Mouse (Mus musculus) liver, adult (tissue): ENCODE results near the gene Gm2174.
A peak's percentile ranks its signal among the peaks of the same experiment; 100 is the strongest.

Source experiments
- GATA4 ChIP-seq: IDR thresholded peaks from 2 replicates; pipeline ENCODE4 v1.6.1; 2014; ENCODE audit warnings: mild to moderate bottlenecking, low read length; ENCODE audit not compliant: insufficient replicate concordance

The Gm2174 gene

DNA sequence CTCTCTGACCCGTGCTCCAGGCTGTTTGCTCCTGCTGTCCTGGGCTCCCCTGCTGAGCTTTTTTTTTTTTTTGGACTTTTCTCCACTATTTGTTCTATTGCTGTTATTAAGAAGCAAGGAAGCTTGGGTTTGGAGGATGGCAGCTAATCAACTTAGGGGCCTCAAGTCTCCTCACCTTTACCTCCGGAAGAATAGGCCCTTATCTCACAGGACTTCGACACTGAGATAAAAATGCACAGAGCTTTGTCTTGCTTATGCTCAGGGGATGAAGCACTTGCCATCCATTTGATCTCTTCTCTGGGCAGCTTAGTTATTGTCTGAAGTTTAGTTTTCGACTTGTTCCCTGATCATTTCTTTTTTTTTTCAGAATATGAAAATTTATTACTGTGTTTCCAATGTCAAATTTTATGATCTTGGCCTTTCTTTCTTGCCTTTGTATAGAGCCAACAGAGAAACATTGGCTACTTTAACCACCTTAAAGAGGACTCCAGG, at the start of gene Gm2174:
TSS of gene Gm2174 (plus strand) at position 442 of the 492 bp plus-strand sequence.
- no peak for TF ChIP-seq GATA4

DNA sequence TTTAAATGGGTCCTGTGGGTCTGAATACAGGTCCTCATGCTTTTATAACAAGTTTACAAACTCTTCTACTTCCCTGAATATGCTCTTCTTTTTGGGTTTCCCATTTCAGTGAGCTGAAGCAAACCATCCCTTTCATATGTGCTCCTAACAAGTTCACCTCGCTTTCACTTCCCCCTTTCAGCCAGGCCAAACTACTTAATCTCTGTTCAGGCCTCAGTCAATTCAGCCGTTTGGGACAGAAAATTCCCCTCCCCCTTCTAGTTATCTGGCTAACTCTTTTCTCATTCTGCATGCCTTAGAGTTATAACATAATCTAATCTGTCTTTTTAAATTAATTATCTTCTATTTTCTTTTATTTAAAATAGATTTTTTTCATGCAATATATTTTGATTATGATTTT, 43.1 kb upstream of the Gm2174 start:
- no peak for TF ChIP-seq GATA4

DNA sequence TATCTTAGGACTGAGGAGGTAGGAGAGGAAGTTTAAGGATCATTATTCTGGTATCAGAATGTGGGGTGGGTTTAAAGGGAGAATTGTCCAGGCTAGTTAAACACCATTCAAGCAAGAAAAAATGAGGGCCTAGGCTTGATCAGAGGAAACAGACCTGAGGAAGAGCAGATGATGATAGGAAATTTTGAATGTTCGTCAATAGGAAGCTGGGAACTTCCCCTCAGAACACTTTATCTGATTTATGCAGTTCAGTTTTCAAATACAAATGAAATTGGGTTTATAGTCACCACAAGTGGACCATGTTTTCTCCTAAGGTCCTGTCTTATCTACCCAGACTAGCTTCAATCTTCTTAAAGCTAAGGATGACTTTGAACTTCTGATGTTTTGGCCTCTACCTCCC, 42.3 kb upstream of the Gm2174 start:
- no peak for TF ChIP-seq GATA4

DNA sequence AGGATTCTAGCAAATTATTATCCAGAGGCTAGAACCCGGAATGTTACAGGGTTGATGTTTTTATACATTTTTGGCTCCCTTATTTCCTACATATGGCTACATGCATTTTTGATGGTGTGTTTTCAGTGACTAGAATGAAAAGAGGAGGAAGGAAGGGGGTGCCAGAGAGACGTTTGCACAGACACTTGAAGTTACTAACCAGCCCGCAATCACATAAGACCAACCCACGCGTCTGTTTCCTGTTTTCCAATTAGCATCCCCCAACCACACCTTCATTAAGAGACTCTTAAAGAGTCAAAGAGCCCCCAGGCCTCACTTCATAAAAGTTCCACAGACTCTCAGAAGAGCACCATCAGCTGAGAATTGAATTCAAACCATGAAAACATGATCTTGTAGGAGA, 41.6 kb upstream of the Gm2174 start:
- TF ChIP-seq GATA4 = no peak

DNA sequence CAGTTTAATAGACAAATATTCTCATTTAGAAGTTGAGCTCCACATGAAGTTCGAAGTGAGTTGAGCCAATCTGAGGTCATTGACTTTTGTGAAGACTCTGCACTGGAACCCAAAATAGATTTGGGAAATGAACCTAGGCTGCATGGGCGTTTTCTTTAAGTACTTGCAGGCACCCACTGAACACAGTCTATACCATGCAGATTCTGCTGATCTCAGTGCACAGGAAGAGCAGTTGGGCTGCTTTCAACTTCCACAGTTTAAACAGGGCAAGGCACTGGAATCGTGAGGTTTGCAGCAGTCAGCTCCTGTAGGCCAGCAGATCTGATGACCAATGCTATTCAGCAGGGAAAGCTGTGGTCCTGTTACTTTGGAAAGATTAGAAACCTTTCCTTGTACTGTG, 31.5 kb upstream of the Gm2174 start:
- no peak for TF ChIP-seq GATA4

DNA sequence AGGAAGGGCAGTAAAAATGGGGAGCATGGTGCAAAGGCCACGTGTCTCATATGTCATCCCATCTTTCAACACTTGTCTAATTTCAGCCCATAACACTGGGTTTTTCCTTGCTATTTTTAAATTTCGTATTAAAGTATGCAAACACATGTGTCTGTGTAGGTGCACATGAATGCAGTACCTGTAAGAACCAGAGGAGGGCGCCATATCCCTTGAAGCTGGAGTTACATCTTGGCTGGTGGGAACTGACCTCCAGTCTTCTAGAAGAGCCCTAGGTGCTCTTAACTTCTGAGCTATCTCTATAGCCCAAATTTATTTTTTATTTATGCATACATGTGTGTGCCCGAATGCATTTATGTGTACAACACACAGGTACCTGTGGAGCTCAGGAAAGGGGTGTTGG, 30.2 kb upstream of the Gm2174 start:
- no peak for TF ChIP-seq GATA4

DNA sequence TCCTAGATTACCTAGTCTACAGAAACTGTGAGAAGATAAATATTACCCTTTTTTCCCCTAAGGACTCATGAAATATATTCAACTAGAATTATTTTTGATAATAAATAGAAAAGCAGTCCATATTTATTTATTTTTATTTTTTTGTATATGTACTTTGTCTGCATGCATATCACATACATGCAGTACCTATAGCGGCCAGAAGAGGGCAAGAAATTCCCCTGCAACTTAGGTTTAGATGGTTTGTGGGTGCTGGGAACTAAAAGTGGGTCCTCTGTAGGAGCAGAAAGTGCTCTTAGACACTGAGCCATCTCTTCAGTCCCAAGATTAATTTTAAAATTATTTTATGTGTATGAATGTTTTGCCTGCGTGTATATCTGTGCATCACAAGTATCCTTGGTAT, 17.2 kb upstream of the Gm2174 start:
- TF ChIP-seq GATA4 = no peak

DNA sequence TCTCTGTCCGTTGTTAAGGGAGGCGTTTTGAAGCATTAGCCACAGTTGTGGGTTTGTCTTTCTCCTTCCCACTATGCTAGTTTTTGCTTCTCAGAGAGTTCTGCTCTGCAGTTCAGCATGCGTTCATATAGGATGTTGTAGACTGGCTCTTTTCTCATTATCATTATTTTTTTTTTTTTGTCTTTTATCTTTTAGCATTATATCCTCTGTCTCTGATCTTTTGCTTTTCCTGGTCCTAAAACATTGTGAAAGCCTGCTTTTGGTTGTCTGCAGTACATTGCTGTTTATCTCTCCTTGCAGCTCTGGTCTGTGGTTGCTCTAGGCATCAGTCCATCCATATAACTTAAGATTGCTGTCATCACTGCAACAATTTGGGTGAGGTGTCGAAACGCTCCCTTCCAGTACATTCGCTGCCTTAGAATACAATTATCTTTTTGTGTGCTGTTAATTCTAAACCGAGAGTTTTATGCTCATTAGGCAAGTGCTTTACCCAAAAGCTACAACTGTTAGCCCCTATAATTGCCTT, 11.9 kb upstream of the Gm2174 start:
- no peak for TF ChIP-seq GATA4

DNA sequence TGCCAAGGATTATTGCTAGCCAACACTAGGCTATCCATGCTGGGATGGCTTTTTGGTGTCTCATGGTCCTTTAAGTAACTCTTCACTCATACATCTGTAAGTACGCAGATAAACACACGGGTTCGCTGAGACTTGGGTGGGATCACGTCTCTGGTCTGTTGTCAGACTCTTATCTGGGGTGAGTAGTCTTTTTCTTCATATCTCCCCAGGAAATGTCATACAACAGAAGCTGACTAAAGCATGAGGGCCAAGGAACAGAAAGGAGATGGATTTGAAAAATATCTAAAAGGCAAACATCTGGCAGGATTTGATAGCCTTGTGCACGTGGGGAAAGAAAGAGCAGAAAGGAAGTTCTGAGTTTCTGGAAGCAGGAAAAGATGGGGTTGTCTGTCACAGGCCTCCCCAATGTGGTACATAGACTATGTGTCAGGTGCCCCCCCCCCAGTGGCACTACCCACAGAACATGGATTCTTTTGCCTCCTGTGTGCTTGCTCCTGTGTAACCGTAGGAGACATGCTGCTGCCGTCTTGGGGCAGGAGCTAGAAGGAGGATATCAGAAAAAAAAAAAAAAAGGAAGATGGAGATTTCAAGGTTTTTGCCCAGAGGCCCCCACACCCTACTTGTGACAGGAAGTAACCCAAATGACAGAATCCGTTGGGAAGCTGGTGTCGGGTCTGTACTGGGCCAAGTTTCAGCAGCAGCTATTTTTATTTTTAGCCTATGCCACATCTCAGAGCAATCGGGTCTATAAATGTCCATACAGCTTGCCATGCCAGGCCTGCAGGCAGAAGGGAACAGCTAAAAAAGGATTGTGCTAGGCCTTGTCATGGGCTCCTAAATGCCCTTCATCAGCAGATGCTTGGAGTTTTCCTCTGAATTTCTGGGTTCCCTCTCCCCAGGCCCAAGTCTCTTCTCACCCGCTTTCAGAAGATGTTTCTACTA, 1.0 kb upstream of the Gm2174 start:
- no peak for TF ChIP-seq GATA4

DNA sequence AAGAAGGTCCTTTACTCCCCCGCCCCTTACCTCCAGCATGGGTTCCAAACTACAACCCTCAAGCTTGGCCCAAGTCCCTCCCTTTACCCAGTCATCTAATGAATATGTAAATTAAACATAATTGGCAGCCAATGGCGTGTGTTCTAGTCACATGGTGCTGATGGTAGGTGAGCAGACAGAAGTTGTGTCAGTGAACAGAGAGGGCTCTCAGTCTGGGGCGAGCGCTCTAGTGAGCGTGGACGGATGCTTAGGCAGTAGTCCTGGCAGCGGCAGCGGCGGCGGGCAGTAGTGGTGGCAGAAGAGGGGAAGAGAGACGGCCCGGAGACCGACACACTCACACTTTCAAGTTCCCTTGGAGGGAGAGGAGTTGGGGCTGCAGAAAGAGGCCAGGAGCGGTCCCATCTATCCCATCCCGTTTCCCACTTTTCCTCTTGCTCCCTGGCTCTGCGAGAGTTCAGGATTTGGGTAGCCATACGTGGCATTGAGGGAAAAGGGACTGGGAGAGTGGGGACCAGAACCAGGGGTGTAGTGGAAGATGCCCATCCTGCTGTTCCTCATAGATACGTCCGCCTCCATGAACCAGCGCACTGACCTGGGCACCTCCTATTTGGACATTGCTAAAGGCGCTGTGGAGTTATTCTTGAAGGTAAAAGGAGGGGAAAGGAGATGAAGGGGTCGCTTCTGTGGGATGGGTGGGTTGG, 7.1 kb downstream of the Gm2174 start, which contains the start of gene Ints6l:
TSS of gene Ints6l (plus strand) at position 187 of the 701 bp plus-strand sequence.
- TF ChIP-seq GATA4 = no peak

DNA sequence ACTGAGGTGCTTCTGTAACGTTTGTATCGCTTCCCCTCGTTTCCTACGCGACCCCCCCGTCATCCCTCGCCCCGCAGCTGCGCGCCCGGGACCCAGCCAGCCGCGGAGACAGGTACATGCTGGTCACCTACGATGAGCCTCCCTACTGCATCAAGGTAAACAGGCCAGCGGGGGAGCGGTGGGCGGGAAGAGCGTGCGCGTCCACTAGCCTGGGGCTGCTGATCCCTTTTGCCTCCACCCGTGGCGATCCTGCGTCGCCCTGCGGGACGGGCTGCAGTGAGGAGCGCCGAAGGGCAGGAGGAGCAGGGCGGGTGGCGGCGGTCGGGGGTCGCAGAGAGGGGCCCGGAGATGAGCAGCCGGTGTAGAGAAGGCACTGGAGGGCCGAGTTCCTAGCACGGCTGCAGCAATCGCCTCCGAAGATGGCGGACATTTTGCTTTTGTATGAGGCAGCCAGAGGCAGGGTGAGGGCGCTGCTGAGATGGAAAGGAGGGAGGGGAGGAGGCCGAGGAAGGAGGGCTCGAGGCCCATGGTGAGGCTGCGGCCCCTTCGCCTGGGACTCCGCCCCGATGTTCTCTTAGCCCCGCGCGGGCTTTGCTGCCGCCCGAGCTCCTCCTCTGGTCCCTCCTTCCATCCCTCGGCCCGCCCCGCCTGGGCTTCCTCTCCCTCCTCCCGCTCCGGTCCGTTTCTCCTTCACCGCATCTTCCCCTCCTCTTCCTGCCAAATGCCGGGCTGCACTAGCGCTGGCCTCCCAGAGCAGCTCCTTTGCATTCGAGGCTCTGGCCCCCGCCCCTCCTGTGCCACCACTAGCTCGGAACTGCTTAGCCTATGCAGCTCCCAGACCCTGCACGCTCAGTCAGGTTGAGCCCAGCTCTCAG, 7.8 kb downstream of the Gm2174 start:
- TF ChIP-seq GATA4 = peak; percentile 39; the same call in 1 of the 2 replicates

DNA sequence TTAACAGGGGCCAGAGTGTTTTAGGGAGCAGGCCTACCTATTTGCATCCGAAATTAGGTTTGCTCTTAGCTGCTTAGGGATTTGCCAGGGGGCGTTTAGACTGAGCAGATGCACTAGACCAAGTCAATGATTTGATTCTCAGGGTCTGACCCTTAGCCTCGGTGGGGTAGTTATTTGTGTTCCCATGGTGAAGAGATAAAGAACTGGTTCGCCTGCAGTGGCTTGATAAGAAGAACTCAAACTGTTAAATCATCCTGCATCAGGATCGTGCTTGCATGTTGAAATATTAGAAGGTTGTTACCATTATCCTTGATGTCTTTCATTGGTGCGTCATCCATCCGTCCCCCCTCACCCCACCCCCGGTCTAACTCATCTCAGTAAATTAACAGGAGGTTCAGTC, 8.6 kb downstream of the Gm2174 start:
- no peak for TF ChIP-seq GATA4

DNA sequence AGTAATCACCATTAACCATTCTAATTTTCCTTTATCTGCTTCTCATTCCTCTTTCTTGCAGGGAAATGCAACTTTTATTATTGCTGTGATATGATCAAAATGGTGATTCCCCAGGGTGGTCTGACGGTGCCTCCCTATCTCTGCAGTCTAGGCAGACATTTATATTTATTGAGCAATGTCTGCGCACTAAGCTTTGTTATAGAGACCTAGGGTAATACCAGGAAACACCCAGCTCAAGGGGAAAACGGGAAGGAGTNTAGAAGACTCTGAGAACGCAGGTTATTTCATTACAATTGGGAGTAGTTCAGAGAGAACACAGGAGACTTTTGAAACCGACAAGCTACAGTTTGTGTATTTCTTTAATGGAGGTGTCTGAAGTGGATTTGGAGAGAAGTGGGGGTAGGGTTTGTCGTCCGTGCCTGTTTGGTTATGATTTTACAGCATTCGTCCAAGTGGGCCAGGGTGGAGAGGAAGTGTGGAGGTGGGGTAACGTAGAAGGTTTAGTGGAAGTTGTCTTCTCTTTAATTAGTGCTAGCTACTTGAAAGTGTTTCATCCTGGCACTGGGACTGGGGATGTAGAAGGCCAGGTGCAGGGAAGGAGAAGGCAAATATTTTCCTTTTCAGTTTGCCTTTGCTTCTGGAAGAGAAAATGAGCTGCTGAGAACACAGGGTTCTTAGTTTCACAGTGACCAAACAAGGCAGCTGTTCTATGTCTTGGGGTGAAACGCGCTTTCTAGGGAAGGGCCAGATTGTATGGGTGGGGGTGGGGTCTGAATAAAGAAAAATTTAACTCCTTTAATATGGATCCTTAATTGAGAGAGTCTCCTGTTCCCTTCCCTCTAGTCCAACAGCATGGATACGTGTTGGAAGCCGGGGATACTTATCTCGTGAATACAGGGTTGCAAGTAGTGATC, 14.5 kb downstream of the Gm2174 start:
- no peak for TF ChIP-seq GATA4

DNA sequence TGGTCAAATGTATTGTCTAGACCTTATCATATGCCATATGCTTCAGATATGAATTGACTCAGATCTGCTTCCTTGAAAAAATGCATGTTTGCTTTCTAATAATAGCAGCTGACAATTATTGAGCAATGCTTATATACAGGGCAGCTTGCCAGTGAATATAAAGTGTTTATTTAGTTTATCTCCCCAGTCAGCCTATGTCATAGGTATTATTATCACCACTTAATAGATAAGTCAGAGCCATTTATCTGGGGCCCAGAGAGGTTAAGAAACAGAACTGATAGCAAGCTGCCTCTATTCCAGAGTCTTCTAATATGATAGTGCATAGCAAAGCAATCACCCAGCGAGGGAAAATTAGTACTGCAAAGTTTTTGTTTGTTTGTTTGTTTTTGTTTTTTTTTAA, 17.1 kb downstream of the Gm2174 start:
- TF ChIP-seq GATA4 = no peak
